Mouse (Mus musculus): Measurements from ENCODE around the gene Cd5l. TPM values are rescaled to one million over a fixed set of nuclear protein-coding genes. Genes with fewer than 3 reads are reported as not detected.
"Not testable (repeated sequence)": the region's sequence is repeated elsewhere in the genome, so short reads cannot be mapped to it uniquely, and the experiment has no call there.

Cd5l gene
- total RNA-seq (2015) (0.62 TPM in 1 of 2 replicates, not detected in the other), total RNA-seq (2017) (0.70 and 1.7 TPM in 2 replicates)

DNA sequence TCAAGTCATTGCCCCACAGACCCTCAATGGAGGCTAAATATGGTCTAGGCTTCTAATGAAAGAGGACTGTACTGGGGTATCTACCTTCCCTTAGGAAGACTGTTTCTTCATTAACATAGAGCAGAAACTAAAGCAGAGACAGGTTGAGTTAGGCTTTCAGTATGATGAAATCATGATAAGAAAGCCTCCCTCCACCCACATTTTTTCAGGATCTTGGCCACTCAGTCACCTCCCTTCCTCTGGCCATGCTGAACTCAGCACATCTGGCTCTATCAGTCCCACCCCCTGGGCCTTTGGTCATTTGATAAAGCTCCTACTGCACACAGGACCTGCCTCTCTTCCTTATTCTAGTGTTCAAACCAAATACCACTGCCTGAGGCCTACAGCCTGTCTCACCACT lies at the start of gene Cd5l:
Gene Cd5l, plus strand, starts transcription at position 301 of the 400 bp plus-strand sequence.
- ATAC-seq (ENCODE audit: poor library complexity, severe bottlenecking): no peak

DNA sequence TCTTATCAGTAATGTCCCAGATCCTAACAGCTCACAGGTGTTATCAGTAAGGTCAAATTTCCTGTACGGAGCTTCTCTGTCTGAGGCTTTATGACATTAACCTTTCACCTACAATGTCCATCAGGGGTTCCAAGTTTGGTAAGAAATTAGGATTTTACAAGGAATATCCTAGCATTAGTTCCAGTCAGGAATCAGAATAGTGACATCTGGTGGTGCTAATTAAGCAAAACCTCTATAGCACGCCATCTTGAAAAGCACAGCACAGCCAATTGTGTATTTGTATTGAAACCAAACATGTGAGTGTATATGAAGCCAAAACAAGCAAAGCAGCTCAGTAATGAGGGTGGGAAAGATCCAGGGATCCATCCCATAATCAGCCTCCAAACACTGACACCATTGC lies 47.8 kb upstream of the Cd5l start:
- no peak for ATAC-seq (ENCODE audit: poor library complexity, severe bottlenecking)

DNA sequence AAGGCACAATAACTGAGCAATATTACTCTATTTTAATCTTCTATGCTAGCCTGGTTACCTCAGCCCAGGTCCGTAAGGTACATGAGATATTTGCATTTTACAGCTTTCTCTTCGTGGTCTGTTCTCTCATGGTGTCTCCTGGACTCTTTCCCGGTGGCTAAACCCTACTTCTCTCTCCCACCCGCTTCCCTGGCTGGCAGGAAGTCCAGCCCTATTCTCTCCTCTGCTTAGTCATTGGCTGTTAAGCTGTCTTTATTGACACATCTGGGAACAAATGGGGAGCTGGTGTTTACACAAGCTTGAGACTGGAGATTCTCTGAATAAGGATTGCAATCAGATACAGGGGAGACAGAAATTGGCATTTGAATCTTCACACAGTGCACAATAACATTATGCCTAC lies 35.1 kb upstream of the Cd5l start:
- ATAC-seq (ENCODE audit: poor library complexity, severe bottlenecking): peak; percentile 83

DNA sequence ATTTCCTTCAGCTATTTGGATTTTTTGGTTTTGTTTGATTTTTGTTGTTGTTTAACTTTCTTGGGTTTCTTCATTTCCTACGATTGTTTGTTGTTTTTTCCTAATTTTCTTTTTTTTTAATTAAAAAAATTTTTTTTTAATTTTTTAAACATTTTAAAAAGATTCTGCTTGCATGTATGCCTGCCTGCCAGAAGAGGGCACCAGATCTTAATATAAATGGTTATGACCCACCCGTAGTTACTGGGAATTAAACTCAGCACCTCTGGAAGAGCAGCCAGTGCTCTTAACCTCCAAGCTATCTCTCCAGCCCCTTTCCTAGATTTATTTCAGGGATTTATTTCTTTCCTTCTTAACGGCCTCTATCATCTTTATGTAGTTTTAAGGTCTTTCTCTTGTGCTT lies 33.9 kb upstream of the Cd5l start:
- 0 out of 2 replicates have a peak, but pooled peaks have one; percentile 40 for ATAC-seq (ENCODE audit: poor library complexity, severe bottlenecking)

DNA sequence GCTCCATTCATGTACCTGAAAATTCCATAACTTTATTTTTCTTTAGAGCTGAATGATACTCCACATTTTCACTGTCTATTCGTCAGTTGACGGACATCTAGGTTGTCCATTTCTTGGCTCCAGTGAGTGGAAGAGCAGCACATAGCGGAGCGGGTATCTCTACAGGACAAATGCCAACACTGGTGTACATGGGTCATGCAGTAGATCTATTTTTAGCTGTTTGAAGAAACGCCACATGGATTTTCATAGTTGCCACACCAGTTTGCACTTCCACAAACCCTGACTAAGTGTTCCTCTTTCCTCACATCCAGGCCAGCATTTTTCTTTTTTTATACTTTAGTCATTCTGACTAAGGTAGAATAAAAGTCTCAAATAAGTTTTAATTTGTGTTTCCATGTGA lies 19.8 kb upstream of the Cd5l start:
- ATAC-seq (ENCODE audit: poor library complexity, severe bottlenecking): peak; percentile 79

DNA sequence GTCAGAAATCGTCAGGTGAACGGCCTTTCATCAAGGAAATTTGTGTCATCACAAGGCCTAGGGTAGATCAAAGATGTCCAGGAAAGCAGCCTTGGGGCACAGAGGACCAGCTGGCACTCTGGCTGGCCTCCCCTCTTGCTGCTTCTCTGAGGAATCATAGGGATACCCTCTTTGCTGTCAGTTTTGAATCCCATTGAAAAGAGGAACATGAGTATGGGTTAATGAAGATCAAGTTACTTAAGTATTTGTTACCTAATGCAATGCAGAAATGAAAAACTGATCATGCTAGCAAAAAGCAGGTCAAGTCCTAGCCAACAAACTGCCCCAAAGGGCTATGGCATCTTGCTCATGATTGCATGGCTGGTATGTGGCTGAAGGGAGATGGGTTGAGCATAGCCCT lies 6.7 kb upstream of the Cd5l start:
- peak; percentile 52 for ATAC-seq (ENCODE audit: poor library complexity, severe bottlenecking)

DNA sequence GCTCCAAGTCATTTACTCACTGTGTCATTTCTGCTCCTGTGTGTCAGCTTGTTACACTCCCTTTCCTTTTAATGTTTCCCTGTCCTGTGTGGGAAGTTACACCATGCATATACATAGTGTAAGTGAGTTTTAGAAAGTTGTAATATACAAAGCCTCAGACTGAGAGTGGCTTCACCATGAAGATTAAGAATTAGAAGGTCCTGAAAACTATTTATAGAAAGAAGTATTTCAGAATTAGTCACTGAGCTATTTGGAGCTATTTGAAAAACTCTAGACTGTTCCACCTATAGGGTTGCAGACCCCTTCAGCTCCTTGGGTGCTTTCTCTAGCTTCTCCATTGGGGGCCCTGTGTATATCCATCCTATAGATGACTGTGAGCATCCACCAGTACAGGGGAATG lies 1.5 kb downstream of the Cd5l start:
- ATAC-seq (ENCODE audit: poor library complexity, severe bottlenecking): no peak

DNA sequence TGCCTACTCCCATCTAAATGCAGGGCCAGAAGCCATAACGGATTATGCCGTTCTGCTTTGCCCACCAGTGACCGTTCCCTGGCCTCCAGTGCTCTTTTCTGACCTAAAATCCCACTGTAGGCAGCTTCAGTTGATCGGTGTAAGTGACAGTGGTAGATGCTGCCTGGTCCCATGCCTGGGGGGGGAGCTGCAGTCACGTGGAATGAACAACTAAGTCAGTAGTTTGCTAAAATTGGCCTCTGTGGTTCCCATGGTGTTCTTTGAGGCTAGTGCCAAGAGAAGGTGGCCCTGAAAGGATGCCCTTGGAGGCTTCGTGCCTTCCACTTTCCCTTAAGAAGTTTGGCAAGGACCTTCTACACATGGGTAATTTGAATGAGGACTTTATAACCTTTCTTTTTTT lies 2.8 kb downstream of the Cd5l start:
- ATAC-seq (ENCODE audit: poor library complexity, severe bottlenecking): no peak

DNA sequence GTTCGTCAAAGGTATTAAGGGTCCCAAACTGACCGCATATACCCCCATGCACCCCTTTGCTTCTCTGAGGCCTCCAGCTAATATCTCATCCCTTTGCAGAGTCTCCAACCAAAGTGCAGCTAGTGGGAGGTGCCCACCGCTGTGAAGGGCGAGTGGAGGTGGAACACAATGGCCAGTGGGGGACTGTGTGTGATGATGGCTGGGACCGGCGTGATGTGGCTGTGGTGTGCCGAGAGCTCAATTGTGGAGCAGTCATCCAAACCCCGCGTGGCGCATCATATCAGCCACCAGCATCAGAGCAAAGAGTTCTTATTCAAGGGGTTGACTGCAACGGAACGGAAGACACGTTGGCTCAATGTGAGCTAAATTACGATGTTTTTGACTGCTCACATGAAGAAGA lies 8.0 kb downstream of the Cd5l start:
- no peak for ATAC-seq (ENCODE audit: poor library complexity, severe bottlenecking)

DNA sequence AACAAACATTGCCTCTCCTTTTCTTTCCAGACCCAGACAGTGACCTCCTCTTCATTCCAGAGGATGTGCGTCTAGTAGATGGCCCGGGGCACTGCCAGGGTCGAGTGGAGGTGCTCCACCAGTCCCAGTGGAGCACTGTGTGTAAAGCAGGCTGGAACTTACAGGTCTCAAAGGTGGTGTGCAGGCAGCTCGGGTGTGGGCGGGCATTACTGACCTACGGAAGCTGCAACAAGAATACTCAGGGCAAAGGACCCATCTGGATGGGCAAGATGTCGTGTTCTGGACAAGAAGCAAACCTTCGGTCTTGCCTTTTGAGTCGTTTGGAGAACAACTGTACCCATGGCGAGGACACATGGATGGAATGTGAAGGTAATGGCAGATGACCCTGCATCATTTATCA lies 9.8 kb downstream of the Cd5l start:
- no peak for ATAC-seq (ENCODE audit: poor library complexity, severe bottlenecking)

DNA sequence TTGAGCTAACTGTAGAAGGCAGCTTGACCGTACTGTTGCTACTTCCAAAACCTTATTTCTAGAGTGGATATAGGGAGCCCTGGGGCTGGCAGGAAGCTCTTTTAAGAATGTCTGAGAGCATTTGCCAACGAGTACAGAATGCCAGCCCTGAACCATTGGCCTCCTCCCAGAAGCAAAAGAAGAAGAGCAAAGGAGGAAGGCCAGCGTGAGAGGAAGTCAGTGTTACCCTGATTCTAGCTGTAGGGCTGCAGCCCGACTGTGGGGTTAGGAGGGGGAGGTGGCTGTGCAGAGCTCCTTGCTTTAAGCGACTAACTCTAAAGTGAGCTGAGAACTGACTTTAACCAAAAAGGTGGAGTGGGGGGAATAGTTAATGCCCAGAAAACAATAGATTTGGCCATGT lies 11.5 kb downstream of the Cd5l start:
- peak; percentile 80 for ATAC-seq (ENCODE audit: poor library complexity, severe bottlenecking)

DNA sequence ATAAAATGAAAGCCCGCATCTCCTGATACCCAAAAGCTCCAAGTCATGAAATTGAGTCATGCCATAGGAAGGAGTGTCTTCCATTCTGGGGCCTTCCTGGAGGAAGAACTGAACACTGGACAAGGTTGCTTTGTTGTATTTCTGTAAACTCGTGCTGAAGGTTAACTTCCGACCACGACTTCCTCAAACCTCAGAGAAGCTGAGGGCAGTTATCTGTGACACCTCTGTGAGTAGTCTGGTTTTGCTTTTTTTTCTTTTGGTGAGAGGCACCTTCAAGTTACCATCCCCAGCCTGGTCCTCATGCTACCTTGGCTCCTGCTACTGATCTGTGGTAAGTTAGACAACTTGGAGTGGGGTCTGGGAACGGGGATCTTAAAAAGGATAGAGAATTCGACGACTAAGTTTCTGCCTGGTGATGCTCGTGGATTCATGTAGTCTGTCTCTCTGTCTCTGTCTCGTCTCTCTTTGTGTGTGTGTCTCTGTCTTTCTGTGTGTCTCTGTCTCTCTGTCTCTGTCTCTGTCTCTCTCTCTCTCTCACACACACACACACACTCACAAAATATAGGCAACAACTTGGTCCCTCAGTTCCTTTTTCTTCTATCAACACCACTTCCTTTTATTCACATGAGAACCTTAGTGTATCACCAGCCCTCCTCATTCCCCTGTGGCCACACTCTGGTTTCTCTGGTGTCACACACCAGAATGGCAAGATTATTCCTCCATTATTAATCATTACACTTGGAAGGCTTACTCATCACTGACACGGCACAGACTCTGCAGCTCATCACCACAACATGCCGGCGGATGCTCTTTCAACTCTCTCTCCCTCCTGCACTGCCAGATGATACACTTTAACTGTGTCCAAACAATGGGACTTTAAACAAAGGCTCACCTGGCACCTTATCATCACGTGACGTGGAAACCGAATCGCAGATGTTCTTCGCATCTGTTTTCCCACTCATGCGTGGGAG lies 18.8 kb downstream of the Cd5l start, which contains the start of gene Fcrl1:
Gene Fcrl1, plus strand, starts transcription at position 193 of the 971 bp plus-strand sequence.
- peak; percentile 95 for ATAC-seq (ENCODE audit: poor library complexity, severe bottlenecking)

DNA sequence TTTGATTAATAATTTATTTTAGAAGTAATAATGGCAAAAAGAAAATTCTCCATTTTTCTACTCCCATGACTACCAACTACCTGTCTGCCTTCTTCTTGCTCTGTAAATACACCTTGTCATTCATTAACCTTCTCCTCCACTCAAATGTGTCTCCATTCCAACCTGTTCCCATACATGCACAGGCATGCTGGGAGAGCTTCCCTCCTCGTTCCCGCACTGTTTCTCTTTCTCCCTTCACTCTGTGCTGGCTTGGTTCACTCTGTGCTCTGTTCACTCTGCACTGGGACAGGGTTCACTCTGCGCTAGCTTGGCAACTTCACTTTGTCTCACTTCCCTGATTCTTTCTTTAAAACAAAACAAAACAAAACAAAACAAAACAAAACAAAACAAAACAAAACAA lies 19.5 kb downstream of the Cd5l start:
- ATAC-seq (ENCODE audit: poor library complexity, severe bottlenecking): no peak

DNA sequence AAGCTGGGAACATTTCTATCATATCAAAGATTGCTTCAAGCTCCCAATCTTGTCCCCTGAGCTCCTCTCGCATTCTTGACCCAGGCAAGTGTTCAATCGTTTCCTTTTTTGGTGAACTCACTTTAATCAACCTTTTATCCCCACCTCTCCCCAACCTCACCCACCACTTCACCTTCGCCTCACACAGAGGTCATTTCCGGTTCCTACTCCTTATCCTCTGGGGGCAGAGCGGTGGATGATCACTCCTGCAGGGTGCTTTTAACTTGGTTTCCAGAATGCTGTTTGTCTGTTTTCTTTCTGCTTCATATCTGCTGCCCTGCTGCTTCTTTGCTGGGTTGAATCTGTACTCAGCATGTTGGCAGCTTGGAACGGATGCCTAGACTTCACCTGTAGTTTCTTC lies 20.0 kb downstream of the Cd5l start:
- no peak for ATAC-seq (ENCODE audit: poor library complexity, severe bottlenecking)

DNA sequence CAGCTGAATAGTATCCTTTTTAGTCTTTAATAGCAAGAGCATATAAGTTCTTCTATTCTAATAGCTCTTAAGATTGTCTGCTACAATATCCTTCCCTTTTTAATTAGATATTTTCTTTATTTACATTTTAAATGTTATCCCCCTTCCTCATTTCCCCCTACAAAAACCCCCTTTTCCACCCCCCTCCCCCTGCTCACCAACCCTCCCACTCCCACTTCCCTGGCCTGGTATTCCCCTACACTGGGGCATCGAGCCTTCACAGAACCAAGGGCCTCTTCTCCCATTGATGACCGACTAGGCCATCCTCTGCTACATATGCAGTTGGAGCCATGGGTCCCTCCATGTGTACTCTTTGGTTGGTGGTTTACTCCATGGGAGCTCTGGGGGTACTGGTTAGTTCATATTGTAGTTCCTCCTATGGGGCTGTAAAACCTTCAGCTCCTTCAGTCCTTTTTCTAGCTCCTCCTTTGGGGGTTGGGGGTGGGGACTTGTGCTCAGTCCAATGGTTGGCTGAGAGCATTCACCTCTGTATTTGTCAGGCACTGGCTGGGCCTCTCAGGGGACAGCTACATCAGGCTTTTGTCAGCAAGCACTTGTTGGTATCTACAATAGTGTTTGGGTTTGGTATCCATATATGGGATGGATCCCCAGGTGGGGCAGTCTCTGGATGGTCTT lies 22.1 kb downstream of the Cd5l start:
- ATAC-seq (ENCODE audit: poor library complexity, severe bottlenecking): not testable (repeated sequence)

DNA sequence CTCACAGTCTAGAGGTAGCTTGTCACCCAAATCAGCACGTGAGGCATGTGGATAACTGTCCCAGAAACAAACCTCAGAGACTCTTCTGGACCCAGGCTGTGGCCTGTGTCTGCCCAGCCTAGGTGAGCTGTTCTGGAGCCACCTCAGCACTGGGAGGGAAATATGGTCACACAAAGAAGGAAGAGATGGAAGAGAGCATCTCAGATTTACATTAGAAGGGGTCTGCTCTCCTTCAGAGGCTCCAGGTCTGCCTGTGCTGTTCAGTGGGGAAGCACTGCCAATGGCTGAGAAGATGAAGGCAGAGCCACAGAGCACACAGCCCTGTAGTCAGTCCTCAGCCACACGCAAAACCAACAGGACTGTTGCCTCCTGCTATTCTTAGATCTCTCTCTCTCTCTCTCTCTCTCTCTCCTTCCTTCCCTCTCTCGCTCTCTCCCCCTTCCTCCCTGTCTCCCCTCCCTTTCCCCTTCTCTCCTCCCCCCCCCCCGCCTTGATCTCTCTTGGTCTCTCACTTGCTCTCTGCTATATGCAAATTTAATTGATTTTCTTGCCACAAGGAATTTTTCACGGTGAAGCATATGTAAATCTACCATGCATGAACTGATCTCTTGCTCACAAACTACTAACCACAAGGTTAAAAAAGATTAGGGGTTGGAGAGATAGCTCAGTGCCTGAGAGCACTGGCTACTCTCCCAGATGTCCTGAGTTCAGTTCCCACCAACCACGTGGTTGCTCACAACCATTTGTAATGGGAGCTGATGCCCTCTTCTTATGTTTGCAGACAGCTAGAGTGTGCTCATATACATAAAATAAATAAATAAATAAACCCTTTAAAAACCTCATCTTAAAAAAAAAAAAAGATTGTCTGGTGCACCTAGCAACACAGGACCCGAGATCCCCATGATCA lies 24.4 kb downstream of the Cd5l start:
- no peak for ATAC-seq (ENCODE audit: poor library complexity, severe bottlenecking)

DNA sequence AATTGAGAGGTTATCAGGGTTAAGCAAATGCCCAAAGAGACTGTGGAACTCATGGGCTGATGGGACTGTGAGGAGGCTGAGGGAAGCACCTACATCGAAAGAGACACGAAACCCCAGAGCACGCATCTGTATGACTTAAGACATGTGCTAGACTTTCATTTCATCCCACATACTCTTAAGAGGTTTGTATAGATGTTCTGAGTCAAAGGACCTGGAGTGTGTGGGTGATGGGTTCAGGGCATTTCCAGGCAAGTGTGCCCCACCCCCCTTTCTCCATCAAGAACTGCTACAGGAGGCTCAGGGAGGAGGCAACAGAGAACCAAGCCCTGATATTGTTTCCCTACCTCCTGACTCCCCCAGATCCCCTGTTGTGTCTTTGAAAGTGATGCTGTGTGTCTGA lies 25.6 kb downstream of the Cd5l start:
- ATAC-seq (ENCODE audit: poor library complexity, severe bottlenecking): no peak

DNA sequence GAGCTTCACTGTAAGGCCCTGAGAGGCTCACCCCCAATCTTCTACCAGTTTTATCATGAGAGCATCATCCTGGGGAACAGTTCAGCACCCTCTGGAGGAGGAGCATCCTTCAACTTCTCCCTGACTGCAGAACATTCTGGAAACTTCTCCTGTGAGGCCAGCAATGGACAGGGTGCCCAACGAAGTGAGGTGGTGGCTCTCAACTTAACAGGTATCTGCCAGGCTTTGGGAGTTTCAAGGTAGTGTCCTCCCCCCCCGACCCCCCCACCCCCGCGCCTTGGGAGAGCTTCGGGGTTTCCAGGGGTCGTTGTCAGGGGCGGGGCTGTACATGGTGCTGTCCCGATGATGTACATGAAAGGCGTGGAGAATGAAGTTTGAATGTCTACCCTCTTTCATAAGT lies 27.4 kb downstream of the Cd5l start:
- no peak for ATAC-seq (ENCODE audit: poor library complexity, severe bottlenecking)

DNA sequence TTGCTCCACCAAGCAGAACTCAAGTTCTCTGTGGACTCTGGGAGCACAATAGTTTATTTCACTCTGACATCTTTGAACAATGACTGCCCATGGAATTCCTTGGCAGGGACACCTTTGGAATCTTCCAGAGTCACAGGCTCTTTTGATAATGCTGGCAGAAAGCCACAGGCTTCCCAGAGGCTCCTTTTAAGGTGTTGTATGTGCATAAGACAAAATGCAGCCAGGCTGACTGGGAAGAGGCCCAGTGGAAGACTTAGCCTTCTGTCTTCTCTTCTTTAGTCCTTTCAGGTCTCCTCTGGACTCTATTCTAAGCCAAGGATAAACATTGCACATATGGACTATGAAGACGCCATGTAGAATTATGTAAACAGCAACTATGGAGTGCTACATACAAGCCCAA lies 33.3 kb downstream of the Cd5l start:
- ATAC-seq (ENCODE audit: poor library complexity, severe bottlenecking): no peak

DNA sequence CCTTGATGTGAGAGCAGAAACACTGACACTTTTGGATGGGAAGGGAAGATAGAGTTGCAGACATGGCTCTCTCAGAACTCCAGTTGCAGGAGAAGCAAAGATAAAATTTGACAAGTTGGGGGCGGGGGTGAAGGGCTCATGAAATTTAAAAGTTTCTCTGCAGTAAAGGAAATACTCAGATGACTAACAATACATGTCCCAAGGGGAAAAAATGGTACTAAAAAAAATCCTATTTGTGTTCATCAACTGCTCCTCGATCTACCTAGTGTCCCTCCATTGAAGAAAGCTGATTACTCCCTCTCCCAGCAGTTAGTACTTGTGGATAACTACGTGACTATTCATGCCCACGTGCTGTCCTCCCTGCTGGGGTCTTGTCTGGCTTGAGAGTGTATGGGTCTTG lies 41.1 kb downstream of the Cd5l start:
- no peak for ATAC-seq (ENCODE audit: poor library complexity, severe bottlenecking)

DNA sequence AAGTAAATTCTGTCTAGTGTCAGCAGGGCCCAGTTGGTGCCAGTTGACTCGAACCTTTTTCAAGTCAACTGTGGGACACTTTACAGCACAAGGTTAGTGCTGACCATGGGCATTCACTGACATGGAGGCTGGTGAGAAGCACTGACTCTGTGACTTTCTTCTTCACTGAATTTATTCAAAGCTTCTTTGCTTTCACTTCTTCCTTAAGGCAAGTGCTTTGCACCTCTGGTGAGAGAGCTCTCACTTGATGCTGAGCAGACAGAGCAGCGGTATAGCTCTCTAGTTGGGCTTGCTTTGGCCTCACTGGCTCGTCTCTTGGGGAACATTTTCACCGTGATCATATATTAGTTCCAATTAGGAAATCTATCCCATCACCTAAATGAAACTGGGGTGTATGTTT lies 42.2 kb downstream of the Cd5l start:
- ATAC-seq (ENCODE audit: poor library complexity, severe bottlenecking): no peak

Measured in megakaryocyte, adult 5-6 weeks (primary cell).